Mouse (Mus musculus): ENCODE measurements around the gene Baz1a. TPM values are rescaled to one million over a fixed set of nuclear protein-coding genes. Genes with fewer than 3 reads are reported as not detected.

Baz1a gene
- 1 to 10 TPM; 3.5 to 5.1 TPM for total RNA-seq (2021)

GRCm38 (mm10) chr12:55013626-55014398 is at the start of gene Baz1a:
TSS of gene Baz1a (minus strand) at chr12:55014348.
- intact Hi-C loops (cut with DNase I) = no loop called here
- no peak for DNase-seq (ENCODE audit: low spot score in 2 of 2)

- no peak for DNase-seq (ENCODE audit: low spot score in 2 of 2)
- intact Hi-C loops (cut with DNase I) = no loop called here
Observed at GRCm38 (mm10) chr12:55062141-55062540, 48.0 kb upstream of the Baz1a start.

GRCm38 (mm10) chr12:55061006-55061405 is 46.9 kb upstream of the Baz1a start:
- intact Hi-C loops (cut with DNase I) = no loop called here
- DNase-seq (ENCODE audit: low spot score in 2 of 2) = no peak

GRCm38 (mm10) chr12:55060212-55060898 is 46.2 kb upstream of the Baz1a start:
- intact Hi-C loops (cut with DNase I) = no loop called here
- DNase-seq (ENCODE audit: low spot score in 2 of 2) = no peak

GRCm38 (mm10) chr12:55059812-55060211 is 45.7 kb upstream of the Baz1a start:
- intact Hi-C loops (cut with DNase I) = no loop called here
- no peak for DNase-seq (ENCODE audit: low spot score in 2 of 2)

GRCm38 (mm10) chr12:55058865-55059615 is 44.9 kb upstream of the Baz1a start:
- intact Hi-C loops (cut with DNase I) = no loop called here
- no peak for DNase-seq (ENCODE audit: low spot score in 2 of 2)

GRCm38 (mm10) chr12:55056703-55057102 is 42.6 kb upstream of the Baz1a start:
- intact Hi-C loops (cut with DNase I) = no loop called here

GRCm38 (mm10) chr12:55054551-55055241 is 40.5 kb upstream of the Baz1a start:
- no peak for DNase-seq (ENCODE audit: low spot score in 2 of 2)
- intact Hi-C loops (cut with DNase I) = no loop called here

More at GRCm38 (mm10) chr12:55056703-55057102, 42.6 kb upstream of the Baz1a start:
- DNase-seq (ENCODE audit: low spot score in 2 of 2) = no peak

GRCm38 (mm10) chr12:55053267-55053666 is 39.1 kb upstream of the Baz1a start:
- intact Hi-C loops (cut with DNase I) = no loop called here

GRCm38 (mm10) chr12:55051210-55052173 is 37.3 kb upstream of the Baz1a start:
- intact Hi-C loops (cut with DNase I) = no loop called here
- DNase-seq (ENCODE audit: low spot score in 2 of 2) = no peak

More at GRCm38 (mm10) chr12:55053267-55053666, 39.1 kb upstream of the Baz1a start:
- DNase-seq (ENCODE audit: low spot score in 2 of 2) = no peak

- DNase-seq (ENCODE audit: low spot score in 2 of 2) = no peak
- intact Hi-C loops (cut with DNase I) = no loop called here
Observed at GRCm38 (mm10) chr12:55049731-55050353, 35.7 kb upstream of the Baz1a start.

GRCm38 (mm10) chr12:55041011-55041410 is 26.9 kb upstream of the Baz1a start:
- intact Hi-C loops (cut with DNase I) = no loop called here
- DNase-seq (ENCODE audit: low spot score in 2 of 2) = no peak

- intact Hi-C loops (cut with DNase I) = no loop called here
- no peak for DNase-seq (ENCODE audit: low spot score in 2 of 2)
Observed at GRCm38 (mm10) chr12:55027088-55027487, 12.9 kb upstream of the Baz1a start.

- intact Hi-C loops (cut with DNase I) = no loop called here
Observed at GRCm38 (mm10) chr12:55023284-55023683, 9.1 kb upstream of the Baz1a start.

GRCm38 (mm10) chr12:55019421-55019877 is 5.3 kb upstream of the Baz1a start:
- intact Hi-C loops (cut with DNase I) = no loop called here
- DNase-seq (ENCODE audit: low spot score in 2 of 2) = no peak

More at GRCm38 (mm10) chr12:55023284-55023683, 9.1 kb upstream of the Baz1a start:
- no peak for DNase-seq (ENCODE audit: low spot score in 2 of 2)

GRCm38 (mm10) chr12:55017119-55017721 is 3.1 kb upstream of the Baz1a start:
- intact Hi-C loops (cut with DNase I) = no loop called here
- DNase-seq (ENCODE audit: low spot score in 2 of 2) = no peak

- no peak for DNase-seq (ENCODE audit: low spot score in 2 of 2)
- intact Hi-C loops (cut with DNase I) = no loop called here
Observed at GRCm38 (mm10) chr12:55016339-55017118, 2.4 kb upstream of the Baz1a start.
